ENCODE assay signal across 12 mouse cellular contexts in the genomic region with DNA sequence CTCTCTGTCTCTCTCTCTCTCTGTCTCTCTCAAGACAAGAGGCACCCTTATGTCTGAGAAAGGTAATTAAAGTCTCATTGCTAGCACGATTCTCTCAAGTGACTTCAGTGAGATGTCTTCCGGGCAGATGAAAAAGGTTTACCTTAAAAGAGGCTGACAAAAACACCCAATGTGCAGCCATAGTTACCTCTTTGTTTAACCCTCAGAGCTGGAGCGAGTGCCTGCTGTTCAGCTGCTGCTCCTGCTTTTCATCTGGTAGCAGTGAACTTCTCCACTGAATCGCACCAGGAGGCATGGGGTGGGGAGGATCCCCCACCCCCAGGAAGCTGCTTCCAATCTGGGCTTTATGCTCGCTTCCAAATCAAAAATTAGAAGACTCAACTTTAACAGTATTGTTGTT.
DNase-seq lines count a peak whose midpoint lies in the region; ATAC-seq lines count a peak whose summit lies in the region.
"Had no signal": no experiment of that assay in that cellular context is flagged by ENCODE, and none has a peak within 500 bp of the region (broad histone marks: within the 10 kb centered on the region; RNA-seq: fewer than 3 reads in every experiment).

No protein-coding gene starts in this region.

- no peaks in the 10 kb centered on the region for H3K36me3 ChIP-seq in forebrain, embryonic 16.5 days (ENCODE audit: control insufficient read depth, insufficient read depth)
- H3K36me3 ChIP-seq in midbrain, embryonic 11.5 days (ENCODE audit: control insufficient read depth, insufficient read depth, low read length): no peaks in the 10 kb centered on the region

- intact Hi-C loops in heart, postnatal 36 days (cut with DNase I): no loop called here

- H3K9me3 ChIP-seq in forebrain, embryonic 16.5 days (ENCODE audit: control insufficient read depth, low read length): no peaks in the 10 kb centered on the region
- no peaks in the 10 kb centered on the region for H3K9me3 ChIP-seq in midbrain, embryonic 11.5 days (ENCODE audit: control insufficient read depth, low read length)

- WGBS in forebrain, embryonic 16.5 days: 3% methylated on average over 5 of the region's 5 CpGs
- 24% methylated on average over 5 of the region's 5 CpGs for WGBS in midbrain, embryonic 11.5 days

- peak overlapping the region; percentile 16; the same call in 1 of the 2 replicates for H3K4me2 ChIP-seq in forebrain, embryonic 16.5 days (ENCODE audit: low read length)
- H3K4me2 ChIP-seq in midbrain, embryonic 11.5 days: no peak overlapping the region
- H3K4me2 ChIP-seq: liver, embryonic 11.5 days had no signal

- H3K27ac ChIP-seq in forebrain, embryonic 16.5 days (ENCODE audit: low read length): peak overlapping the region; percentile 16; the same call in 1 of the 2 replicates
- H3K27ac ChIP-seq in midbrain, embryonic 11.5 days (ENCODE audit: low read depth, low read length): no peak overlapping the region

- peaks cover 16% of the 10 kb centered on the region for H3K4me1 ChIP-seq in forebrain, embryonic 16.5 days (replicated peaks; ENCODE audit: control insufficient read depth, insufficient read depth, low read length)
- H3K4me1 ChIP-seq in midbrain, embryonic 11.5 days (ENCODE audit: control insufficient read depth, insufficient read depth, low read length): no peaks in the 10 kb centered on the region; the same call in 1 of the 2 replicates

- ATAC-seq in forebrain, embryonic 16.5 days: peak; percentile 65; the same call in 1 of the 2 replicates
- 0 out of 2 replicates have a peak, but pooled peaks have one; percentile 52 for ATAC-seq in midbrain, embryonic 11.5 days (ENCODE audit: low FRiP score)
- ATAC-seq in erythroblast, adult 5-6 weeks (replicated peaks; ENCODE audit: low FRiP score, poor library complexity, severe bottlenecking): no peak

- no peak overlapping the region for H3K4me3 ChIP-seq in forebrain, embryonic 16.5 days (replicated peaks; ENCODE audit: low read length)
- no peak overlapping the region for H3K4me3 ChIP-seq in midbrain, embryonic 11.5 days (ENCODE audit: low read depth, low read length)

- H3K9ac ChIP-seq in forebrain, embryonic 16.5 days (replicated peaks; ENCODE audit: low read depth, low read length): no peak overlapping the region; the same call in 1 of the 2 replicates
- no peak overlapping the region for H3K9ac ChIP-seq in midbrain, embryonic 11.5 days (ENCODE audit: low read length)

- DNase-seq in layer of hippocampus, postnatal 14 days (ENCODE audit: low spot score in 2 of 2): peak; percentile 9 to 28
- DNase-seq in layer of hippocampus, adult 9-10 months (ENCODE audit: low spot score): no peak
- DNase-seq in midbrain, embryonic 11.5 days (ENCODE audit: low spot score, missing footprints): no peak
- no peak for DNase-seq in urinary bladder, postnatal 25 days (ENCODE audit: low spot score)
- no peak for DNase-seq in heart, postnatal 36 days
- DNase-seq: cerebellum, postnatal 25 days; gastrocnemius, postnatal 14 days; kidney, adult 9 months; lung, postnatal 14 days had no signal

- 0 out of 2 replicates have a peak, but pooled peaks cover 3% of the 10 kb centered on the region for H3K27me3 ChIP-seq in forebrain, embryonic 16.5 days (replicated peaks; ENCODE audit: control insufficient read depth, insufficient read depth, low read length)
- H3K27me3 ChIP-seq in midbrain, embryonic 11.5 days (ENCODE audit: control insufficient read depth, insufficient read depth, low read length): no peaks in the 10 kb centered on the region

Comparison
In these comparisons a context has a peak if more than half of its experiments do, and no peak if none do; other contexts are left out.
1. DNase-seq: peak in layer of hippocampus, postnatal 14 days (2 of 2); none in layer of hippocampus, adult 9-10 months (single experiment), midbrain, embryonic 11.5 days (single experiment), urinary bladder, postnatal 25 days (single experiment) and heart, postnatal 36 days (0 of 2).